Mouse (Mus musculus) erythroblast, embryonic 14.5 days (primary cell): Measurements from ENCODE around the gene Morf4l1.

Experiments
- GATA1 ChIP-seq: IDR thresholded peaks from 2 replicates; pipeline ENCODE4 v1.6.1; 2012; ENCODE audit warnings: low read length, inconsistent platforms, mixed read lengths
- TAL1 ChIP-seq: IDR thresholded peaks from 3 replicates; pipeline ENCODE4 v1.6.1; 2012; ENCODE audit warnings: low read length, inconsistent platforms, mixed read lengths

- TF ChIP-seq GATA1 (no peak), TAL1 (no peak)
These were observed 32.3 kb upstream of the Morf4l1 start for GRCm38 (mm10) chr9:90146869-90147268.
